Mouse (Mus musculus) liver, adult 10 weeks (tissue): Measurements from ENCODE around the gene Slc2a10. TPM values are rescaled to one million over a fixed set of nuclear protein-coding genes. Genes with fewer than 3 reads are reported as not detected.

Source experiments
- polyA plus RNA-seq: library from polyadenylated mRNA; stranded (reverse); fragments of 350-450 nt; fragmentation: Illumina TruSeq; extraction: RNeasy Lipid Tissue Mini Kit (QIAGEN cat#74804); gene quantifications from one replicate; pipeline ENCODE4 v1.2.3, GENCODE M21; 2014; ENCODE audit warnings: low read depth, low replicate concordance

The Slc2a10 gene
- polyA plus RNA-seq, result 0.11 TPM

GRCm38 (mm10) chr2:165503259-165504203 is at the start of gene Slc2a10:
Gene Slc2a10 (plus strand): TSS chr2:165503787.

DNA sequence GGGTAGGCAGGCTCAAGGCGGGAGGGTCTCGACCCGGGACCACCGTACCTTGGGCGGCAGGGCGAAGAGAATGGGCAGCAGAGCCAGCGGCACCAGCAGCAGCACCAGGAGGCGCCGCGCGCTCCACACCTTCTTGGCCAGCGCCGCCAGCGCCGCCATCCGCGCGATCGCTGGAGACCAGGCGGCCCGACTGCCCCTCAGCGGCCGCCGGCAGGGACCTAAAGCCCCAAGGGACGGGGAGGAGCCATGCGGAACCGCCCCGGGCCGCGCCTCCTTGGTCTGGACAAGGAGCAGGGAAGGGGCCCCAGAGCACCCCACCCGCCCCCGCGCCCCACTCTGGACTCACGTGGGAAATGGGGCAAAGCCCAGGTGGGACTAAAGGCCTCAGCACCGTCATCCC is 30.6 kb upstream of the Slc2a10 start, which contains the start of gene Slc13a3:
Slc13a3 (minus strand) TSS at position 228 of the 400 bp plus-strand sequence.

DNA sequence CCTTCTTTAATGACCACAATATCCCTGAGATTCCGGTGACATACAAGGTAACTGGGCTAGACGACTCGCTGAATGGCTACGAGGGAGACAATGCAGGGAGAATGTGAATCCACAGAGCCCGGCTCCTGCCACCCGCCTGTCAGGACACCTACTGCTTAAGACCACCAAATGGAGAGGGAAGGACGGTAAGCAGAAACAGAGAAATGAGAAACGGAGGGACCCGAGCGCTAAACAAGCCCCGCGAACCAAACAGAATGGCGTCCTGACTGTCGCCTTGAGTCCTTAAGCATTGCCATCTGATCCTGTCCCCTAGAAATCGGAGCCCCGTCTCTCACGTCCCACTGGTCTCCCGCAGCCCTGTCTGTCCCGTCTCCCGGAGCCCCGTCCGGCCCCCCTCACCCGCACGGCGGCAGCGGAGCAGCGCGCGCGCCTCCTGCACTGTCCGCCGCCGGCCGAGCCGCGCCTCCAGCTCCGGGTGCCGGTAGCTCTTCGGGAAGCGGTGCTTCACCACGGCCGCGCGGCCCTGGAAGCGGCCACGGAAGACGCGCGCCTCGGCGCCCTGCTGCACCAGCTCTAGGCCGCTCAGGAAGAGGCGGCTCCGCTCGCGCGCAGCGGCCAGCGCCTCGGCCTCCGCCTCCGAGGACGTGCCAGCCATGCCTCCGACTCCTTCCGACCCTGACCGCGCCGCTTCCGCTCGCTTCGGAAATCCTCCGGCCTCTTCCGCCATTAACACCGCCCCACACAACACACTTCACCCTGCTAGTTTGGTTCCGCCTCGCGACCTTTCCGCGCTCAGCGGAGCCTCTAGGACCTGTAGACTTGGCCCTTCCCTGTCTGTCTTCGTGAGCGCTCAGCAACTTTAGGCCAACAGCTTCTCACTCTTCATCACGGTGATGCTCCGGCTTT is 10.7 kb upstream of the Slc2a10 start, which contains the start of gene Trp53rka:
Trp53rka (minus strand) TSS at position 677 of the 906 bp plus-strand sequence.

Other genes with a start within 250 kb of the Slc2a10 start
- 6.1 TPM for gene Slc35c2, start 215.9 kb upstream of the Slc2a10 start, polyA plus RNA-seq
- 1.7 TPM for gene Elmo2, start 177.3 kb upstream of the Slc2a10 start, polyA plus RNA-seq
- gene Zfp663, start 135.1 kb upstream of the Slc2a10 start, polyA plus RNA-seq, result not detected
- 0.48 TPM for gene Zfp334, start 115.5 kb upstream of the Slc2a10 start, polyA plus RNA-seq
- 0.11 TPM for gene Ocstamp, start 103.4 kb upstream of the Slc2a10 start, polyA plus RNA-seq
- 2.1 TPM for gene Slc13a3, start 30.6 kb upstream of the Slc2a10 start, polyA plus RNA-seq
- 2.2 TPM for gene Trp53rka, start 10.5 kb upstream of the Slc2a10 start, polyA plus RNA-seq
- gene Eya2, start 91.2 kb downstream of the Slc2a10 start, polyA plus RNA-seq, result not detected